25 mouse cellular contexts compared by ENCODE assay signal in the genomic region with DNA sequence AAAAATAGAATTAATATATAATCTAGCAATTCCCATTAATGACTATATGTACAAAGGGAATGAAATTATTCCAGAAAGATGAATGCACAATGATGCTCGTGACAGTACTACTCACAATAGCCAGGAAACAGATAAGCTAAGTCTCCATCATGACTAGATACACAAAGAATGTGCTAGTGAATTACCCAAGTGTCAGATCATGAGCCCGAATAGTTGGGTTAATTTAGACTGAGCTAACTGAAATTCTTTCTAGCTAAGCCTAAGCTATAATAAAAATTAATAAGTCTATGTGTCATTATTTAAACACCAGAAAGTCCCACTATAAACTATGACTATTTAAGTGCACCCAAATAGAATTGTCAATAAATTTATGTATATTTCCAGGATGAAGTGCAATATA.
DNase-seq lines count a peak whose midpoint lies in the region; ATAC-seq and TF ChIP-seq lines count a peak whose summit lies in the region.
"Had no signal": no experiment of that assay in that cellular context is flagged by ENCODE, and none has a peak within 500 bp of the region (broad histone marks: within the 10 kb centered on the region; RNA-seq: fewer than 3 reads in every experiment).

No protein-coding gene starts in this region.

- no peaks in the 10 kb centered on the region for H3K79me2 ChIP-seq in C2C12 (ENCODE audit: control insufficient read depth, insufficient read depth)

- H3K4me3 ChIP-seq in C2C12 (ENCODE audit: insufficient read depth, poor library complexity, severe bottlenecking), result no peak overlapping the region
- no peak overlapping the region for H3K4me3 ChIP-seq in kidney, adult 2 months (ENCODE audit: insufficient read depth, low read depth, low read length)

- H3K27ac ChIP-seq in kidney, adult 2 months (ENCODE audit: insufficient read depth, low read depth, low read length), result no peak overlapping the region

- H3K36me3 ChIP-seq in C2C12 (ENCODE audit: control insufficient read depth, insufficient read depth), result no peaks in the 10 kb centered on the region
- no peaks in the 10 kb centered on the region for H3K36me3 ChIP-seq in kidney, adult 2 months (ENCODE audit: control insufficient read depth, insufficient read depth, low read length)
- H3K36me3 ChIP-seq: G1E had no signal

- POLR2A ChIA-PET in Patski (lab: Charles Lee), result no interaction called here

- H3ac ChIP-seq in C2C12 (ENCODE audit: control insufficient read depth, insufficient read length, low read depth), result no peak overlapping the region

- peak; percentile 15 for DNase-seq in 3T3-L1 (ENCODE audit: low read depth, low spot score)
- DNase-seq in Muller cell, postnatal 12 days (ENCODE audit: inconsistent ontology term), result peak; percentile 84
- peak; percentile 12 for DNase-seq in Patski (ENCODE audit: low read depth, low spot score)
- no peak for DNase-seq in kidney, adult 2 months
- no peak for DNase-seq in urinary bladder, postnatal 10 days (ENCODE audit: low spot score)
- no peak for DNase-seq in heart, adult 9 months (ENCODE audit: low spot score in 2 of 2)
- no peak for DNase-seq in right cerebral cortex, postnatal 10 days (ENCODE audit: low spot score in 2 of 2)
- DNase-seq: adrenal gland, adult 2 months; adrenal gland, adult 8-10 months; adrenal gland, postnatal 10 days; adrenal gland, postnatal 14 days; adrenal gland, postnatal 25 days; adrenal gland, postnatal 36 days; B cell, adult 2 months; cerebellum, adult 11 months; cerebellum, adult 11-12 months; cerebellum, adult 18-20 months; cerebellum, adult 2 months; cerebellum, adult 8-10 months; cerebellum, adult 9-10 months had no signal

- TF ChIP-seq CTCF in C2C12 (IDR thresholded peaks at IDR 0.05; ENCODE audit: control insufficient read depth, insufficient read depth, insufficient read length), result no peak
- no peak for TF ChIP-seq CTCF in Patski (IDR thresholded peaks at IDR 0.05)
- no peak for TF ChIP-seq CTCF in kidney, adult 2 months (conservative IDR thresholded peaks at IDR 0.05; ENCODE audit: insufficient read depth, insufficient read length, low read depth, low read length)

- no peaks in the 10 kb centered on the region for H3K4me1 ChIP-seq in kidney, adult 2 months (ENCODE audit: control insufficient read depth, insufficient read depth, low read length)

- H3K27me3 ChIP-seq in C2C12 (ENCODE audit: control insufficient read depth, insufficient read depth, insufficient read length), result no peaks in the 10 kb centered on the region
- H3K27me3 ChIP-seq in Patski, result no peaks in the 10 kb centered on the region
- H3K27me3 ChIP-seq in kidney, adult 2 months (replicated peaks; ENCODE audit: control insufficient read depth, insufficient read depth, low read length), result no peaks in the 10 kb centered on the region
- H3K27me3 ChIP-seq: CH12.LX had no signal

- in situ Hi-C loops in Patski (cut with MboI; ENCODE audit: low pct_unique_long_range_greater_than_20kb), result no loop called here

- peak; percentile 60 for ATAC-seq in Patski
- ATAC-seq: activated CD4-positive, CD25-positive, alpha-beta regulatory T cell, adult 4 months; CD4-positive, CD25-positive, alpha-beta regulatory T cell, adult 4 months had no signal

- 77% methylated on average over 2 of the region's 2 CpGs for WGBS in kidney, adult 2 months

- no peak for TF ChIP-seq POLR2A in kidney, adult 2 months (IDR thresholded peaks at IDR 0.05; ENCODE audit: low read depth, low read length)

- CTCF ChIA-PET in Patski (lab: Charles Lee), result interaction anchor here (1.4 kb wide), 1 partner anchor 13 kb away, joined by 3 read pairs; no protein-coding TSS in a partner anchor

- no peaks in the 10 kb centered on the region for H3K79me3 ChIP-seq in C2C12 (ENCODE audit: low read depth)

TF ChIP-seq in C2C12, 6 proteins besides CTCF, POLR2A, EP300 and RAD21:
- TF ChIP-seq FOSL1 (IDR thresholded peaks at IDR 0.05; ENCODE audit: insufficient read depth, low read length, poor library complexity, severe bottlenecking) (peak; percentile 17), USF1 (IDR thresholded peaks at IDR 0.05; ENCODE audit: low read depth) (no peak), MYOG (IDR thresholded peaks at IDR 0.05; ENCODE audit: control insufficient read depth, extremely low read depth, insufficient read length) (no peak), MAX (IDR thresholded peaks at IDR 0.05) (no peak), MYOD1 (IDR thresholded peaks at IDR 0.05; ENCODE audit: control insufficient read depth, insufficient read length, low read depth) (no peak)

Comparison
In these comparisons a context has a peak if more than half of its experiments do, and no peak if none do; other contexts are left out.
1. DNase-seq: peak in 3T3-L1 (single experiment), Muller cell, postnatal 12 days (single experiment) and Patski (single experiment); none in kidney, adult 2 months (single experiment), urinary bladder, postnatal 10 days (single experiment), heart, adult 9 months (0 of 2) and right cerebral cortex, postnatal 10 days (0 of 2).